Mouse (Mus musculus): ENCODE results near the gene Tmem251.

- TF ChIP-seq GATA1 (IDR thresholded peaks at IDR 0.05; ENCODE audit: borderline replicate concordance, low read length) (no peak), FLI1 (IDR thresholded peaks at IDR 0.05; ENCODE audit: low read length) (no peak)
Observed at GRCm38 (mm10) chr12:102719552-102720315, 23.8 kb upstream of the Tmem251 start.

All from megakaryocyte, embryonic 14.5 days (primary cell).